Mouse (Mus musculus) heart, embryonic 10.5 days (tissue): ENCODE measurements around the gene Prex1. TPM values are rescaled to one million over a fixed set of nuclear protein-coding genes. Genes with fewer than 3 reads are reported as not detected.
"Not testable (repeated sequence)": the region's sequence is repeated elsewhere in the genome, so short reads cannot be mapped to it uniquely, and the experiment has no call there.

Experiments
- DNase-seq: peaks from one replicate; pipeline ENCODE4 v3.0.0-alpha.2; 2017; ENCODE audit warnings: low spot score
- H3K27ac ChIP-seq: fragments of 300-500 bp; sonication (generic); 2 replicates; pipeline ENCODE4 v1.5.1; 2016; ENCODE audit warnings: mild to moderate bottlenecking
- H3K27me3 ChIP-seq: fragments of 300-500 bp; sonication (generic); 2 replicates; pipeline ENCODE4 v1.6.1; 2016; ENCODE audit warnings: mild to moderate bottlenecking; ENCODE audit not compliant: poor library complexity, insufficient read depth, severe bottlenecking
- H3K36me3 ChIP-seq: fragments of 300-500 bp; sonication (generic); 2 replicates; pipeline ENCODE4 v1.6.1; 2016; ENCODE audit warnings: mild to moderate bottlenecking, moderate library complexity
- H3K4me1 ChIP-seq: fragments of 300-500 bp; sonication (generic); 2 replicates; pipeline ENCODE4 v1.6.1; 2016; ENCODE audit warnings: mild to moderate bottlenecking
- H3K4me3 ChIP-seq: fragments of 300-500 bp; sonication (generic); 2 replicates; pipeline ENCODE4 v1.5.1; 2016; ENCODE audit warnings: mild to moderate bottlenecking, moderate library complexity
- H3K9me3 ChIP-seq: fragments of 300-500 bp; sonication (generic); 2 replicates; pipeline ENCODE4 v1.6.1; 2016; ENCODE audit warnings: mild to moderate bottlenecking, moderate library complexity
- WGBS: fragments of 180-500 bp; shearing (Covaris S2); methylation state at CpG from one replicate; pipeline ENCODE4 v1.1.7; 2016; 5-methylcytosine and 5-hydroxymethylcytosine counted together
- polyA plus RNA-seq: library from polyadenylated mRNA; unstranded; fragments of >200 nt; fragmentation: Nextera tagmentation; extraction: Ambion mirVana; gene quantifications from 2 replicates; pipeline ENCODE4 v1.2.1, GENCODE M21; 2016

Prex1 gene
- polyA plus RNA-seq, 1 experiment from 2014 or later = 13.2 TPM

DNA sequence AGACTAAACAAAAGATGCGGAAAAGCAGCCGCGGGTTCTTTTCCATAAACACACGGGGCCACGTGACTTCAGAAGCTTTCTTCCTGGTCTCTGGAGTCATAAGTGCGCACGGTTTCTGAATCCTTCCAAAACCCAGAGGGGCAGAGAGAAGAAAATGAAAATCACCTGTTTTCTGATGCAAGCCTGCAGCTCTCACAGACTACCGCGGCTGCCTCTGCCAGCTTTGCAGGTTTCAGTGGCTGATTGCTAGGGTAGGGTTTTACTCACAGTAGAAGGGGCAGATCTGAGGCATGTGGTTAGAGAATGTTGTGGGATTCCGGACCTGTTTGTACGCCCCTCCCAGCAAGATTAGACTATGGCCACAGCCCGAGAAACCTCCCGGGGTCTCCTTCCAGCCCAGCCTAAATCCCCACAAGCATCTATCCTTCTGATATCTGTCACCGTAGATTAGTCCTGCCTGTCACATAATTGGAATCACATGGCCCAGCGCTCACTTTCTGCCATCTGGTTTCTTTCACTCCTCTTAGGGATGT is 21.9 kb upstream of the Prex1 start:
- H3K27me3 ChIP-seq = no peaks in the 10 kb centered on the region
- H3K27ac ChIP-seq = peak overlapping the region; percentile 17; the same call in 1 of the 2 replicates
- H3K4me3 ChIP-seq = no peak overlapping the region
- 39% methylated on average over 15 of the region's 15 CpGs for WGBS
- no peaks in the 10 kb centered on the region for H3K9me3 ChIP-seq
- H3K36me3 ChIP-seq = no peaks in the 10 kb centered on the region
- peaks cover 9% of the 10 kb centered on the region; the same call in 1 of the 2 replicates for H3K4me1 ChIP-seq
- no peak for DNase-seq

DNA sequence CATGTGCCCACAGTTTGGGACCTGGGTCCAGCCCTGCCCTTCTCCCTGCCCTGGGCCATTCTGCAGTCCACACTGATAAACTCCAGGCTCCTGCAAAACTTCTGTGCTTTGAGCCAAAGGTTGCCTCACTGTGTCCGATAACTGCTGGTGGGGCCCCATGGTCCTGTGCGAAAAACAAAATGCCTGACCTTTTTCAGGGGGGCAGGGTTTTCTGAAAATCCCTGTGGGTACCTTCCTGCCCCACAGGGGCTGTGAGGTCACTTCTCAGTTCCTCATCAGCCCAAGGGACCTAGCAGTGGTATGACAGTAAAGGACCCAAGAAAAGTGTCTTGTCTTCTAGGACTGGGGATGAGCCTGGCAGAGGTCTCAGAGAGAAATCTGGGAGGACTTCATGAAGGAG is 19.2 kb upstream of the Prex1 start:
- 81% methylated on average over 2 of the region's 2 CpGs for WGBS
- Histone ChIP-seq H3K36me3 (no peaks in the 10 kb centered on the region), H3K4me1 (peaks cover 27% of the 10 kb centered on the region), H3K27me3 (no peaks in the 10 kb centered on the region), H3K4me3 (no peak overlapping the region), H3K27ac (no peak overlapping the region), H3K9me3 (no peaks in the 10 kb centered on the region)
- no peak for DNase-seq

- 81% methylated on average over 4 of the region's 4 CpGs for WGBS
- no peak for DNase-seq
- H3K27ac ChIP-seq = no peak overlapping the region
- no peaks in the 10 kb centered on the region for H3K36me3 ChIP-seq
- H3K4me3 ChIP-seq = no peak overlapping the region
- H3K9me3 ChIP-seq = no peaks in the 10 kb centered on the region
- no peaks in the 10 kb centered on the region for H3K27me3 ChIP-seq
- H3K4me1 ChIP-seq = peaks cover 27% of the 10 kb centered on the region
Measured at GRCm38 (mm10) chr2:166732146-166732545, 18.5 kb upstream of the Prex1 start.

DNA sequence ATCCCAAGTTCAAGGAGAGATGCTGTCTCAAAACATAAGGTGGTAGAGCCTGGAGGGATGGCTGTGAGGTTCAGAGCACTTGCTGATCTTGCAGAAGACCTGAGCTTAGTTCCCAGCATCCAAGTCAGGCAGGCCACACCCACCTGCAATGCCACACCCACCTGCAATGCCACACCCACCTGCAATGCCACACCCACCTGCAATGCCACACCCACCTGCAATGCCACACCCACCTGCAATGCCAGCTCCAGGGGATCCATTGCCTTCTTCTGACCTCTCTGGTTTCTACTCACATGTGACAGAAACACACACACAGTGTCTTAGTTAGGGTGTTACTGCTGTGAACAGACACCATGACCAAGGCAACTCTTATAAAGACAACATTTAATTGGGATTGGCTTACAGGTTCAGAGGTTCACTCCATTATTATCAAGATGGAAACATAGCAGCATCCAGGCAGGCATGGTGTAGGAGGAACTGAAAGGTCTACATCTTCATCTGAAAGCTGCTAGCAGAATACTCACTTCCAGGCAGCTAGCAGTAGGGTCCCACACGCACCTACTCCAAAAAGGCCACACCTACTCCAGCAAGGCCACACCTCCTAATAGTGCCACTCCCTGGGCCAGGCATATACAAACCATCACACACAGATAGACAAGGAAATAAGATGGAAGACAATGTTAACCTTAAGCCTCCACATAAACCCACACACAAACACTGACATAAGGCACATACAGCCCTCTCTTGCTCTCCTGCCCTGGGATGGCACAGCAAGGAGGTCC is 17.7 kb upstream of the Prex1 start:
- DNase-seq, H3K27ac ChIP-seq: not testable (repeated sequence)
- 76% methylated on average over 1 of the region's 1 CpGs for WGBS

GRCm38 (mm10) chr2:166730567-166730915 is 16.9 kb upstream of the Prex1 start:
- DNase-seq = no peak
- Histone ChIP-seq H3K4me3 (no peak overlapping the region), H3K36me3 (no peaks in the 10 kb centered on the region), H3K27me3 (no peaks in the 10 kb centered on the region), H3K27ac (peak overlapping the region; percentile 69), H3K4me1 (peaks cover 28% of the 10 kb centered on the region), H3K9me3 (no peaks in the 10 kb centered on the region)
- 67% methylated on average over 6 of the region's 6 CpGs for WGBS

More for the DNA sequence above, 17.7 kb upstream of the Prex1 start:
- H3K27me3 ChIP-seq, H3K9me3 ChIP-seq, H3K4me3 ChIP-seq, H3K36me3 ChIP-seq: not testable (repeated sequence)
- peaks cover 27% of the 10 kb centered on the region for H3K4me1 ChIP-seq

DNA sequence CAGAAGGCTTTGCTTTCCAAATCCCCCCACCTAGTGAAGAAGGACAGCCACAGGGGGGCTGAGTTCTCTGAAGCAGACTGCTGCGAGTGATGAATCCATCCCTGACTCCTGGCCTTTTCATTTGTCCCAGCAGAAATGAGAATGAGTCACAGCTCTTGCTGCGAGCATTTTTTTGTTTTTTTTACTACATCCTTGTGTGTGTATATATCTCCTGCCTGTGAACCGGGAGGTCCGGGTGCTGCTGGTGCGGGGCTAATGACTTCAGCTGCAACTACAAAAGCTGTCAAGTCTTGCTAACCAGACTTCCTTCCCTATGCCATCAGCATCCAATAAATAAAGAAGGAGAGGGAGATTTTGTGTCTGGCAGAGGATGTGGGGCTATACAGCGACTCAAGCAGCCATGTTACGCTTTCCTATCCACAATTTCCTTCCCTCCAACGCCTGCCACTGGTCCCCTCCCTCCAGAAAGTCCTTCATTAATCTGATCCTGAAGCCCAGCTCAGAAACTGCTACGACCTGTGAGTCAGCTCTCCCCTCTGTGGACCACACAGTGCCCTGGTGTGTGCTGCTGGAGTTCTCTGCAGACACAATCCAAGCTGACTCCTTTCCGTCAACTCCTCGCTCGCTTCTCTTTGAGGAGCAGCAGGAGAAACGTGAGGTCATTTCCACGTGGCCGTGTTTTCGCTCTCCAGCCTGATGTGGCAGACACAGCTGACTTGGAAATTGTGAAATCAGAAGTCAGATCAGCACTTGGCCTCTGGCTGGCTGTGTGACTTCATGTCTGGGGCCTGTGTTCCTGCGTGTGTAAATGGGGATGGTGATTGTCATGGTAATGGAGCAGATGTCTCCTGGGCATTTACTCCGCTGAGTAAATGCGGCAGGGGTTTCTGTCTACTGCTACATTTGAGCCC is 16.3 kb upstream of the Prex1 start:
- no peak for DNase-seq
- 32% methylated on average over 19 of the region's 19 CpGs for WGBS

GRCm38 (mm10) chr2:166729045-166729444 is 15.4 kb upstream of the Prex1 start:
- 72% methylated on average over 3 of the region's 3 CpGs for WGBS
- Histone ChIP-seq H3K4me1 (peaks cover 25% of the 10 kb centered on the region), H3K27me3 (no peaks in the 10 kb centered on the region), H3K4me3 (no peak overlapping the region), H3K36me3 (no peaks in the 10 kb centered on the region), H3K27ac (no peak overlapping the region), H3K9me3 (no peaks in the 10 kb centered on the region)
- no peak for DNase-seq

More for the DNA sequence above, 16.3 kb upstream of the Prex1 start:
- H3K27me3 ChIP-seq = no peaks in the 10 kb centered on the region
- no peaks in the 10 kb centered on the region for H3K36me3 ChIP-seq
- H3K27ac ChIP-seq = peak overlapping the region; percentile 69
- peaks cover 25% of the 10 kb centered on the region for H3K4me1 ChIP-seq
- H3K4me3 ChIP-seq = 0 out of 2 replicates have a peak overlapping the region, but pooled peaks have one; percentile 32
- H3K9me3 ChIP-seq = no peaks in the 10 kb centered on the region

- Histone ChIP-seq H3K27ac (peak overlapping the region; percentile 77), H3K27me3 (no peaks in the 10 kb centered on the region), H3K36me3 (no peaks in the 10 kb centered on the region), H3K4me3 (no peak overlapping the region), H3K9me3 (no peaks in the 10 kb centered on the region), H3K4me1 (peaks cover 25% of the 10 kb centered on the region)
- DNase-seq = no peak
- WGBS = 50% methylated on average over 3 of the region's 3 CpGs
Measured at GRCm38 (mm10) chr2:166728261-166728680, 14.6 kb upstream of the Prex1 start.

GRCm38 (mm10) chr2:166727790-166728189 is 14.2 kb upstream of the Prex1 start:
- H3K27me3 ChIP-seq = no peaks in the 10 kb centered on the region
- H3K27ac ChIP-seq = no peak overlapping the region
- H3K9me3 ChIP-seq = no peaks in the 10 kb centered on the region
- H3K36me3 ChIP-seq = no peaks in the 10 kb centered on the region
- peaks cover 25% of the 10 kb centered on the region for H3K4me1 ChIP-seq
- H3K4me3 ChIP-seq = no peak overlapping the region
- WGBS = 75% methylated on average over 10 of the region's 10 CpGs
- no peak for DNase-seq

DNA sequence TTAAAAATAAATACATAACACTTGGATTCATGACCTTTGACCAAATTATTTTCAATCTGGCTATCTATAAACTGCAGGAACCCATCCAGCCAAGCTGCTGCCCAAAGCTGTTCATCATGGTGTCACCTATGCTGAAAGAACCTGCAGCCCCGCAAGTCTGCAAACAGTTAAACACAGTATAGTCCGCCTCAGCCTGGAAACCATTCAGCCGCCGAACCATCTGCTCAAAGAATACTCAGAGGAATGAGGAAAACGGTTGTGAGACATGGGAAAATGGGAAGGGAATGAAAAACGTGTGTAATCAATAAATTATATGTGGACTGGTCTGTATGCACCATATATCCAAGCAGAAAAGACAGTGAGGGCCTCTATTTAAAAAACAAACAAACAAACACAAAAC is 13.3 kb upstream of the Prex1 start:
- 64% methylated on average over 6 of the region's 6 CpGs for WGBS
- no peak for DNase-seq

DNA sequence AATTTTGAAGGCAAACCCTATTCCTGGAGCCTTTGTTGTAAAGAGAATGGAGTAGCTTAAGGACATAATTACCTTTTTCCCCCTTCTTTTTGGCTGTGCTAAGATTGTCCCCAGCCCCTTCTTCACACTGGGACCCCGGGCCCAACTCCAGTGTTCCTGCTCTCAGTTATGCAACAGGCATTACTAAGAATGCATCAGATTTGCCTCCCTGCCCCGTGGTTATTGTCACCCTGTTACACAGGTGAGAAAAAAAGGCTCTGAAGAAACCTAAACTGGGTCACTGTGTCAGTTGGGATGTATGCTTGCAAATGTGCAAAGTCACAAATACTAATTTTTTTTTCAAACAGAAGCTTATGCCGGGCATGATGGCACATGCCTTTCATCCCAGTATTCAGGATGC is 6.8 kb upstream of the Prex1 start:
- H3K36me3 ChIP-seq = no peaks in the 10 kb centered on the region
- no peak overlapping the region for H3K4me3 ChIP-seq
- no peaks in the 10 kb centered on the region for H3K27me3 ChIP-seq
- H3K4me1 ChIP-seq = peaks cover 15% of the 10 kb centered on the region
- no peak for DNase-seq
- WGBS = 73% methylated on average over 3 of the region's 3 CpGs
- H3K9me3 ChIP-seq = no peaks in the 10 kb centered on the region
- no peak overlapping the region for H3K27ac ChIP-seq

More for the DNA sequence above, 13.3 kb upstream of the Prex1 start:
- H3K9me3 ChIP-seq = no peaks in the 10 kb centered on the region
- no peaks in the 10 kb centered on the region for H3K27me3 ChIP-seq
- H3K4me1 ChIP-seq = peaks cover 25% of the 10 kb centered on the region
- no peak overlapping the region for H3K27ac ChIP-seq
- H3K36me3 ChIP-seq = no peaks in the 10 kb centered on the region
- no peak overlapping the region for H3K4me3 ChIP-seq

- H3K27me3 ChIP-seq = no peaks in the 10 kb centered on the region
- H3K4me1 ChIP-seq = peaks cover 17% of the 10 kb centered on the region
- no peak overlapping the region for H3K27ac ChIP-seq
- no peak overlapping the region for H3K4me3 ChIP-seq
- WGBS = 60% methylated on average over 2 of the region's 2 CpGs
- no peaks in the 10 kb centered on the region for H3K36me3 ChIP-seq
- no peaks in the 10 kb centered on the region for H3K9me3 ChIP-seq
- no peak for DNase-seq
Measured at GRCm38 (mm10) chr2:166719930-166720305, 6.3 kb upstream of the Prex1 start.
